Mouse (Mus musculus): ENCODE results near the gene 2410004B18Rik.
"Not testable (repeated sequence)": the region's sequence is repeated elsewhere in the genome, so short reads cannot be mapped to it uniquely, and the experiment has no call there.

Gene 2410004B18Rik

GRCm38 (mm10) chr3:145962411-145962810 lies 24.6 kb downstream of the 2410004B18Rik start:
- in situ Hi-C loops (cut with MboI, MseI) = no loop called here

- in situ Hi-C loops (cut with MboI, MseI) = no loop called here
Observed at GRCm38 (mm10) chr3:145963101-145964017, 25.5 kb downstream of the 2410004B18Rik start.

GRCm38 (mm10) chr3:145964018-145964387 lies 26.2 kb downstream of the 2410004B18Rik start:
- in situ Hi-C loops (cut with MboI, MseI) = no loop called here

GRCm38 (mm10) chr3:145964473-145964872 lies 26.7 kb downstream of the 2410004B18Rik start:
- in situ Hi-C loops (cut with MboI, MseI) = no loop called here

DNA sequence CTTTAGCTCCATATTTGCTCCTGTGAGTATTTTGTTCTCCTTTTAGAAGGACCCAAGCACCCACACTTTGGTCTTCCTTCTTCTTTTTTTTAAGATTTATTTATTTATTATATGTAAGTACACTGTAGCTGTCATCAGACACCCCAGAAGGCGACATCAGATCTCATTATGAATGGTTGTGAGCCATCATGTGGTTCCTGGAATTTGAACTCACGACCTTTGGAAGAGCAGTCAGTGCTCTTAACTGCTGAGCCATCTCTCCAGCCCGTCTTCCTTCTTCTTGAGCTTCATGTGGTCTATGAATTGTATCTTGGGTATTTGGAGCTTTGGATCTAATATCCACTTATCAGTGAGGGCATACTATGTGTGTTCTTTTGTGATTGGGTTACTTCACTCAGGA lies 27.8 kb downstream of the 2410004B18Rik start:
- in situ Hi-C loops (cut with MboI, MseI) = not testable (repeated sequence)

- in situ Hi-C loops (cut with MboI, MseI) = no loop called here
Observed at GRCm38 (mm10) chr3:145966806-145967205, 29.0 kb downstream of the 2410004B18Rik start.

DNA sequence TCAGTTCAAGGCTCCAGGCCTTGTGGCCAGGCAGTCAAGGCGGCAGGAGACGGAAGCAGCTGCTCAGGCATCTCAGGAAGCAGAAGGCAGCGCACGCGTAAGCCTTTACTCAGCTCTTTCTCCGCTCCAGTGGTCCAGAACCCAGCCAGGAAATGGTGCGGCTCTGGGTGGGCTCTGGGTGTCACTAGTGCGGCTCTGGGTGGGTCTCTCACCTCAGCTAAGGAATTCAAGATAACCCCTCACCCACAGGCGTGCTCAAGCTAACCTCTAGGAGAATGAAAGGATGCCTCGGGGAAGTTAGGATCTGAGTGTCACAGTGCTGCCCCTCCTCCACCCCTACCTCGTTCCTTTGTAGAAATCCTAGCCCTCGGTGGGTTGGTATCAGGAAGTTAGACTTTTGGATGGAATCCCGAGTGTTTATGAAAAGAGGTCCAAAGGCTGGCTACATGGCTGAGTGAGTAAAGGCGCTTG lies 31.3 kb downstream of the 2410004B18Rik start:
- in situ Hi-C loops (cut with MboI, MseI) = no loop called here

DNA sequence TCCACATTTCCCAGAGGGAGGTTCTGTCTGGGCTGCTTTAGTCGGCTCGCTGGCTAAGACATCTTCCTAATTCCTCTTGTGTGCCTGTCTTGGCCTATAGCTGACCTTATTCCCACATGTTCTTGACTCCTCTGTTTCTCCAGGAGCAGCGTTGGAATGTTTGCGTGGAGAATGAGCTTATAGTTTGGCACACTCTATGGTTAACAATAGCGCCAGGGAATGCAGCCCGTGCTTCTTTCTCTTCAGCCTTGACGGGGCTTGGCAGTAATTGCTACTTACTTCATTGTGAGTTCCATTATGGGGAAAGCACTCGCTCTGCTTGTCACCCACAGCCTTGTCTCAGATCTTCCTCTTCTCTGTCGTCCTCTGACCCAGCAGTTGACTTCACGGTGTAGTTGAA lies 33.7 kb downstream of the 2410004B18Rik start:
- in situ Hi-C loops (cut with MboI, MseI) = no loop called here

DNA sequence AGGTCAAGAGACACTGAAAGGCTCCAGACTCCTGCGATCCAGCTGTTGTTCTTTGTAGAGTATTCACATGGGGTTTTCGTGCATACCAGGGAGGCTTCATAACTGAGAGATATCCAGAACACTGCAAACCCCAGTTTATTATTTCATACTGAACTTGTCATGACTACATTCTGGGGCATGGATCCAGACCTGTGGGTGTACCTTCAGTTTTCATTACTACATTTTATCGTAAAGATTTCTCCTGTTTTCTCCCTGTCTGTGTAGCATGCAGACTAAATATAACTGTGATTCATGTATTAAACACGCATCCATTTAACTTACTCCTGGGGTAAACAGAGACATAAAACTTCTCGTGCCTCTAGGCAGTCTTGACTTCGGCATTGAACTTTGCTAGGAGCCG lies 37.2 kb downstream of the 2410004B18Rik start:
- in situ Hi-C loops (cut with MboI, MseI) = no loop called here

GRCm38 (mm10) chr3:145985333-145985925 lies 47.6 kb downstream of the 2410004B18Rik start:
- in situ Hi-C loops (cut with MboI, MseI) = no loop called here

GRCm38 (mm10) chr3:145986317-145987001 lies 48.6 kb downstream of the 2410004B18Rik start:
- in situ Hi-C loops (cut with MboI, MseI) = no loop called here

DNA sequence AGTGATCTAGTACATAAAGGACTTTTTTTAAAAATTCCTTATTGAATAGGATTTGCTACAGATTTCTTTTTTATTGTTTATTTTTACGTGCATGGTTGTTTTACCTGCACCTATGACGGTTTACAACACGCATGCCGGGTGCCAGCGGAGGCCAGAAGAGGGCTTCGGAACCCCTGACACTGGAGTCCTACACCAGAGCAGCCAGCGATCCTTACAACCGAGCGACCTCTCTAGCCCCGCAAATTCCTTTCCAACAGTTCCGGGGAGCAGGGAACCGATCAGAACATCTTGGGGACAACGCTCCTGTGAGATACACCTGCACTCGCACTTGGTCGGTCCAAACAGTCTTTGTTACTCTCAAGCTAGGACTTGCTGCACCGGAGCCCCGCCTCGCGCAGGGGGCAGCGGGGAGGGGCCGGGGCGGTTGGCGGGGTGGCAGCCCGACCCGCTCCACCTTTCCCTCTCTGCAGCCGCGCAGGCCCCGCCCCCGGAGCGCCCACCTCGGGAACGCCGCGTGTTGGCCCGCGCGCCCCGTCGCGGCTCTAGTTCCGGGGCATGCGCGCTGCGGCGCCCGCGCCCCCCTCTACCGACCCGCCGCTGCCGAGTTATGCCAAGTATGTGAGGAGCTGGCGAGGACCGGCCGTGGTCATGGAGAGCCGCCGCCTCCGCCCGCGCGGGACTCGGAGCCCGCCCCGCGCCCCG lies 49.6 kb downstream of the 2410004B18Rik start, which contains the start of gene Syde2:
TSS of gene Syde2 (plus strand) at position 603 of the 702 bp plus-strand sequence.
- in situ Hi-C loops (cut with MboI, MseI) = no loop called here

DNA sequence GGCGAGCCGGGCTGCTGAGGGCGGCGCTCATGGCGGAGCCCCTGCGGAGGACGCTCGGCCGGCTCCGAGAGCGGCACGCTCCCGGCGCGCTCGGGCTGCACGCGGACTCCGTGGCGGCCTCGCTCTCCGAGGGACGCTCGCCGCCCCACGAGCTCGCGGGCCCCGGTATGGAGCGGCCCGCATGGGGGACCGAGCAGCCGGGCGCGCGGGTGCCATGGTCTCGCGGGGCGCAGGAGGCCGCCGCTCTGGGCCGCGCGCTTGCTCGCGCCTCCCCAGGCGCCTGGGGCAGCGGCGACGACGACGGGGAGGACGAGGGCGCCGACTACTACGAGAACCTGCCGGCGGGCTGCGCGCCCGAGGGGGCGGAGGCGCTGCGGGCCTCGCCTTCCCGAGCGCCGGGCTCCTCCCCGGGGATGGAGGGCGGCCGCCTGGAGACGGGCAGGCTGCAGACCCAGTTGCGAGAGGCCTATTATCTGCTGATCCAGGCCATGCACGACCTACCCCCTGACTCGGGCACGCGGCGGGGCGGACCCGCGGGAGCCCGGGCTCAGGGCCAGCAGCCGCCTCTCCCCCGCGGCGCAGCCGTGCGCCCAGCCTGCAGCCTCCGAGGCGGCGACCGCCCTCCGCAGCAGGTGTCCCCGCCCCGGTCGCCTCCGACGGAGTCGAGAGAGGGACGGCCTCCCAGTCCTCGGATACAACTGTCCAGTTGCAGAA lies 50.3 kb downstream of the 2410004B18Rik start:
- in situ Hi-C loops (cut with MboI, MseI) = no loop called here

DNA sequence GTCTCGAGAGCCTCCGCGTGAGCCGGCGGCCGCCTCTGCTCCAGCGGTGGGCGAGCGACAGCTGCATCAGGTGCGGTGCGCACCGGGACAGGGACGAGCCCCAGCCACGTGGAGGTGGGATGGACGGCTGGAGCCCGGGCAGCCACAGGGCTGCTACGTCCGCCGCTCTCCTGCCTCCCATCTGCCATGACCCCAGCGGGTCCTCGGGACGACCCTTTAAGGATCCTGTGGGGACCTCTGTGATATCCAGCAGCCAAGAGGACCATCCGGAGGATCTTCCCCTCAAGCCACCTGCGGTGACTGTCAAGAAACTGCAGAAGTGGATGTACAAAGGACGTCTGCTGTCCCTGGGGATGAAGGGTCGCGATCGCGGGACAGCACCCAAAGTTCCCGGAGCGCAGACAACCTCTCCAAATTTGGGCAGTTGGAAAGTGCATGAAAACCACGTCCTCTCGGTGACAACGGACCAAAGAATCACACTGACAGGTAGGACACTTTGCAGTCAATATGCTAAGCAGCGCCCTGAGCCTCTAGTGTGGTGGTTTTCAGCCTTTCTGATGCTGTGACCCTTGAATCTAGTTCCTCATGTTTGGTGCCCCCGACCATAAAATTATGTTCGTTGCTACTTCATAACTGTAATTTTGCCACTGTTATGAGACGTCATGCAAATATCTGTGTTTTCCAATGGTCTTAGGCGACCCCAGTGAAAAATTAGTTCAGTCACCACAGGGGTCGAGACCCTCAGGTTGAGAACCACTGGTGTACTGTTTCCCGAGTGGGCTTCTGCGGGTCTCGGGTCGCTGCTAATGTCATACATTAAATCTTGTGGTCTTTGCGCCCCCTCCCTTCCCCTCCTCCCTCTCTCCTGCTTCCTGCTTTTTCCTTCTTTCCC lies 51.1 kb downstream of the 2410004B18Rik start:
- in situ Hi-C loops (cut with MboI, MseI) = no loop called here

DNA sequence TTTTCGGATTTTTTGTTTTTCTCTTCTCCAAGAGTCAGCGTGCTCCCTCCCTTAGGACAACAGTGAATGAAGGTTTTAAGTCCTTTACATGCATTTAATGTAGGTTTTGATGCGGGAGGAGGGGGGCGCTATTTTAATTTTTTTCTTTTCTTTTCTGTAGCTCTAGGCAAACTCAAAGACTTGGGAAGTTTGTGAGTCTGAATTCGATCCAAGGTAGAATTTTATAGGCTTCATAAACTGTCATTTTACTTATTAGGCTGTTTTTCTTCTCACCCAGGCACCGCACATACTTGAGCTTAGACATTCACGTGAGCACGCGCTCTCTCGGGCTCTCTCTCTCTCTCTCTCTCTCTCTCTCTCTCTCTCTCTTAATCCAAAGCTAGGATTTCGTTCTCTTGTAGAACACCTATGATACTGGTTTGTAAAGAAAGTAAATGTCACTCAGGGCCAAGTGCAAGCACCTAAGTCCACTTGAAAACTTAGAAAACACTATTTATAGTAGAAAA lies 51.8 kb downstream of the 2410004B18Rik start:
- in situ Hi-C loops (cut with MboI, MseI) = no loop called here

GRCm38 (mm10) chr3:145991130-145991529 lies 53.3 kb downstream of the 2410004B18Rik start:
- in situ Hi-C loops (cut with MboI, MseI) = no loop called here

GRCm38 (mm10) chr3:145991976-145992730 lies 54.3 kb downstream of the 2410004B18Rik start:
- in situ Hi-C loops (cut with MboI, MseI) = no loop called here

GRCm38 (mm10) chr3:145992796-145993195 lies 55.0 kb downstream of the 2410004B18Rik start:
- in situ Hi-C loops (cut with MboI, MseI) = no loop called here
